Mouse (Mus musculus): Measurements from ENCODE around the gene Eef1a1. TPM values are rescaled to one million over a fixed set of nuclear protein-coding genes. Genes with fewer than 3 reads are reported as not detected.

Eef1a1 gene
- polyA plus RNA-seq, 1 experiment from 2014 or later = 3,749 TPM

DNA sequence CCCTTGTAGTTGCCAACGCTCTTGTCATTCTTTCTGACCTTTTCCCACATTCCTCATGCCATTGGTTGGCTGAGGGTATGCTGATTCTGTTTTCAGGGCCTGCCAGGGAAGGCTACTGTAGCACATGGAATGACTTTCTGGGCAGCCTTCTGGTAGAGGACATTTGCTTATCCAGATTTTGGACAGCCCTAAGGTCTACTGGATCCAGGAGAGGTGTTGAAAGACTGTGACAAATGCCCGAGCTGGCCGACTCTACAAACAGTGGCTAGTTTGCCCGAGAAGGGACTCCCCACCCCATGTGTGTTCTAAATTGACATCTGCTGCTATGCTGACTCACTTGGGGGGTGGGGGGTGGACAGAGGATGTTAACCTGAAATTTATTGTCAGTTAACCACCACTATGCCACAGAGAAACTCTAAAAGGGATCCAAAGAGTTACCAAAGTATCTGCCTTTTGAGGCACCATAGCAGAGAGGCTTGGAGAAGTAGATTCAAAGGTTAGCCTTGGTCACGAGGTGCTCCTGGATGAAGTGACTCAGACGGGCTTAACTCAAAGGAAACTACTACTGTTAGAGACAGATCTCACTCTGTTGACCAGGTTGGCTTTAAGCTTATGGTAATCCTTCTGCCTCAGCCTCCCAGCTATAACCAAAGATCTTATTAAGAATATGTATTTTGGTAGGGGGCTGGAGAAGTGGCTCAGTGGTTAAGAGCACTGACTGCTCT lies 25.0 kb upstream of the Eef1a1 start:
- H3K36me3 ChIP-seq (replicated peaks; ENCODE audit: control insufficient read depth, insufficient read depth) = no peaks in the 10 kb centered on the region
- no peak for DNase-seq (ENCODE audit: low spot score)
- ATAC-seq (ENCODE audit: low FRiP score) = no peak
- no peak overlapping the region for H3K4me3 ChIP-seq (replicated peaks; ENCODE audit: low read length)
- 87% methylated on average over 6 of the region's 6 CpGs for WGBS
- no peaks in the 10 kb centered on the region for H3K27me3 ChIP-seq (ENCODE audit: control insufficient read depth, insufficient read depth, low read length)
- H3K4me2 ChIP-seq (replicated peaks) = no peak overlapping the region
- no peak overlapping the region for H3K27ac ChIP-seq
- no peak overlapping the region for H3K9ac ChIP-seq
- H3K9me3 ChIP-seq (ENCODE audit: control insufficient read depth, low read length) = no peaks in the 10 kb centered on the region
- no peaks in the 10 kb centered on the region for H3K4me1 ChIP-seq (replicated peaks; ENCODE audit: control insufficient read depth, insufficient read depth, low read length)

DNA sequence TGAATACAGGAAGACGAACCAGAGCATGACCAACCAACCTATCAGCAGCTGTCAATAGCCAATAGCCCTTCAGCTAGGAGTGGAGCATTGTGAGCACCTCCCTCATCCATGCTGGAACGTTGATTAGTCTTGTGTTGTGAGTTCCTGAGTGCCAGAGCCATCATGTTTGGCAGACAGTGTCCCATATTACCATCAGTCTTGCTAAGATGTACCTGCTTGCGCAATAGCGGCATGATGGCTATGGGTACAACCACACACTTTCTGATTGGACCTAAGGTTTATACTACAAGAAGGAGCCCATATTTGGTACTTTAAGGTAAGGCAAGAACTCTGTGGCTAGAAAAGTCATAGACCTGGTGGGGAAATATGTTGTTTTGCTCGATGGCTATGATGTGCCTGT lies 22.8 kb upstream of the Eef1a1 start:
- DNase-seq (ENCODE audit: low spot score) = no peak
- no peak for ATAC-seq (ENCODE audit: low FRiP score)
- H3K4me3 ChIP-seq (replicated peaks; ENCODE audit: low read length) = no peak overlapping the region
- no peaks in the 10 kb centered on the region for H3K27me3 ChIP-seq (ENCODE audit: control insufficient read depth, insufficient read depth, low read length)
- no peaks in the 10 kb centered on the region for H3K4me1 ChIP-seq (replicated peaks; ENCODE audit: control insufficient read depth, insufficient read depth, low read length)
- H3K27ac ChIP-seq = no peak overlapping the region
- H3K9me3 ChIP-seq (ENCODE audit: control insufficient read depth, low read length) = no peaks in the 10 kb centered on the region
- no peak overlapping the region for H3K4me2 ChIP-seq (replicated peaks)
- 96% methylated on average over 5 of the region's 5 CpGs for WGBS
- H3K9ac ChIP-seq = no peak overlapping the region
- no peaks in the 10 kb centered on the region for H3K36me3 ChIP-seq (replicated peaks; ENCODE audit: control insufficient read depth, insufficient read depth)

DNA sequence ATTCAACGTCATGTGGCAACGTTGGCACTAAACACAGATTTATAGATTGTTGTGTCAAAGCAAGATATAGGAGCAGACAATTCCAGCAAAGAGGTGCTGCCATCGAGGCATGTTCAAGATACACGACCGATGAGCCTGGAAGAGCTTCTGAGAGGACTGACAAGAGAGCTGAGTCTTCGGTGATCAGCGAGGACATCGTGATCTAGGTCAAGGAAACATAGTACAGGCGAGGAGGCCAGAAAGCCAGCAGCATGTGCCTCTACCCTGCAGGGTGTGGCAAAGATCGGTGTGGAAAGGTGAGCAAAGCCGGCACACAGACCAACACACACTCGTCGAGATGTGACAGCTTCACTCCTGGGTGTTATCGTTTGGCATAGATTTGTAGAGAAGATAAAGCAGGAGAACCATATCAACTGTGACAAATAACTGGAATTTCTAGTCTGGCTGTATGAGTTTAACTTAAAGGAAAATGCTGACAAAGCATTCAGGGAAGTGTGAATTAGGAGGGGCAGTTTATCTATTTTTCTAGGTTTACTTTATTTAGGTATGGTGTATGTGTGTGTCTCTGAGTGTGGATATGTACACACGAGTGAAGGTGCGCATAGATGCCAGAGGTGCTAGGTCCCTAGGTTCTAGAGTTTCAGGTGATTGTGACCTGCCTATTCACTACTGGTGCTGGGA lies 19.3 kb upstream of the Eef1a1 start:
- Histone ChIP-seq H3K4me3 (replicated peaks; ENCODE audit: low read length) (no peak overlapping the region), H3K9ac (no peak overlapping the region), H3K4me2 (replicated peaks) (no peak overlapping the region), H3K27ac (no peak overlapping the region), H3K36me3 (replicated peaks; ENCODE audit: control insufficient read depth, insufficient read depth) (no peaks in the 10 kb centered on the region), H3K27me3 (ENCODE audit: control insufficient read depth, insufficient read depth, low read length) (no peaks in the 10 kb centered on the region), H3K4me1 (replicated peaks; ENCODE audit: control insufficient read depth, insufficient read depth, low read length) (peaks cover 13% of the 10 kb centered on the region), H3K9me3 (ENCODE audit: control insufficient read depth, low read length) (no peaks in the 10 kb centered on the region)
- 92% methylated on average over 16 of the region's 16 CpGs for WGBS
- ATAC-seq (ENCODE audit: low FRiP score) (no peak), DNase-seq (ENCODE audit: low spot score) (no peak)

DNA sequence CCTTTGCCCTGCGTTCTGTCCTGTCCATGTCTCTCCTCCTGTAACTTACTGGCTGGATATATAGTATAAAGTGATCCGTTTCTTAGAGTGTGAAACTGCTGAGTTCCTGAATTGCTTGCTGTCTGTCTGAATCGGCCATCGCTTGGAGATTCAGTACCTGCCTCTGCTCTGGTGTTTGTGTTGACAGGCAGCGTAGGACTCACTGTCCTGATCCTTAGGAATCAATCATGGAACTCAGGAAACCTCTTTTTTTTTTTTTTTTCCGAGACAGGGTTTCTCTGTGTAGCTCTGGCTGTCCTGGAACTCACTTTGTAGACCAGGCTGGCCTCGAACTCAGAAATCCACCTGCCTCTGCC lies 17.7 kb upstream of the Eef1a1 start:
- Histone ChIP-seq H3K4me1 (replicated peaks; ENCODE audit: control insufficient read depth, insufficient read depth, low read length) (peaks cover 25% of the 10 kb centered on the region), H3K36me3 (replicated peaks; ENCODE audit: control insufficient read depth, insufficient read depth) (no peaks in the 10 kb centered on the region), H3K4me2 (replicated peaks) (no peak overlapping the region), H3K9me3 (ENCODE audit: control insufficient read depth, low read length) (no peaks in the 10 kb centered on the region), H3K27ac (no peak overlapping the region), H3K9ac (no peak overlapping the region), H3K27me3 (ENCODE audit: control insufficient read depth, insufficient read depth, low read length) (no peaks in the 10 kb centered on the region), H3K4me3 (replicated peaks; ENCODE audit: low read length) (no peak overlapping the region)
- 82% methylated on average over 7 of the region's 7 CpGs for WGBS
- ATAC-seq (ENCODE audit: low FRiP score) (no peak), DNase-seq (ENCODE audit: low spot score) (no peak)

DNA sequence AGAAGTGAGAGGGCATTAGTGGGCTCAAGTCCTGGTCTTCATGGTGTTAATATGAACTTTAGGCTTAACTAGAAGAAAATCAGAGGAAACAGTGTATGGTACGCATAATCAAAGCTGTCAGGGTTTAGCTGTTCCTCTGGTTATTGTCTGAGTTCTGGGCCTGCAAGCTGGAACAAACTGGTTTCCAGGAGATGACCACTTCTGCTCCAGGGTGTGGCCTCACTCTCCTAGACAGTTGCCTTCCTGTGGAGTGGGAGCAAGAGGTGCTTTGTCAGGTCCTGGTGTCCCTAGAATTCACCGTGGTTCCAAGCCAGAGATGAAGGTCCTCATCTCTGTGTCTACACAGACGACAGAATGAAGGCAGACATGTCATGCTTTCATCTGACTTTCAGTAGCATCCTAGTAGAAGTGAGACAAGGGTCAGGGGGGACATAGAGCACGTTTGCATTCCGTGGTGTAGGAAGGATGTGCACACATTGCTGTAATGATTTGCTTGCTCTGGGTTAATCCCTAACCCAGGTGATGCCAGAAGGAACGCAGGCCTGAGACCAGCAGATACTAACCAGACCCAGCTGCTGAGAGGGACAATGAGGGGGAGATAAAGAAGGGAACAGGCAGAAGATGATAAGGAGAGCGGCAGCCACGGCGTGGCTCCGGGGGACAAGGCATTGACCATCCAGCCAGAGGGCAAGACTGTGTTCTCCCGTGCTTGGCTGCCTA lies 17.2 kb upstream of the Eef1a1 start:
- WGBS = 69% methylated on average over 11 of the region's 11 CpGs
- DNase-seq (ENCODE audit: low spot score) = no peak
- Histone ChIP-seq H3K4me2 (replicated peaks) (no peak overlapping the region), H3K4me1 (replicated peaks; ENCODE audit: control insufficient read depth, insufficient read depth, low read length) (peaks cover 25% of the 10 kb centered on the region), H3K27me3 (ENCODE audit: control insufficient read depth, insufficient read depth, low read length) (no peaks in the 10 kb centered on the region), H3K36me3 (replicated peaks; ENCODE audit: control insufficient read depth, insufficient read depth) (no peaks in the 10 kb centered on the region), H3K27ac (no peak overlapping the region), H3K9me3 (ENCODE audit: control insufficient read depth, low read length) (no peaks in the 10 kb centered on the region), H3K4me3 (replicated peaks; ENCODE audit: low read length) (no peak overlapping the region), H3K9ac (no peak overlapping the region)
- ATAC-seq (ENCODE audit: low FRiP score) = no peak

DNA sequence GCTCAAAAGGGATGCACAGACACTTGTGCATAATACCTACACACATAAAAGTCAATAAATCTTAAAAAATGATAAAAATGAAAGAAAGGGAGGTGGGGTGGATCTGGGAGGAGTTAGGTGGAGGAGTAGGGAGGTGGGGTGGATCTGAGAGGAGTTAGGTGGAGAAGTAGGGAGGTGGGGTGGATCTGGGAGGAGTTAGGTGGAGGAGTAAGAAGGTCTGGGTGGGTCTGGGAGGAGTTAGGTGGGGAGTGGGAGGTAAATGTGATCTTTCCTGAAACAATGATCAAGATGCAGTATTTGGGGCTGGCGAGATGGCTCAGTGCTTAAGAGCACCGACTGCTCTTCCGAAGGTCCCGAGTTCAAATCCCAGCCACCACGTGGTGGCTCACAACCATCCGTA lies 16.3 kb upstream of the Eef1a1 start:
- Histone ChIP-seq H3K36me3 (replicated peaks; ENCODE audit: control insufficient read depth, insufficient read depth) (no peaks in the 10 kb centered on the region), H3K4me3 (replicated peaks; ENCODE audit: low read length) (no peak overlapping the region), H3K9ac (no peak overlapping the region), H3K4me1 (replicated peaks; ENCODE audit: control insufficient read depth, insufficient read depth, low read length) (peaks cover 25% of the 10 kb centered on the region), H3K27ac (no peak overlapping the region), H3K4me2 (replicated peaks) (peak overlapping the region; percentile 47), H3K27me3 (ENCODE audit: control insufficient read depth, insufficient read depth, low read length) (no peaks in the 10 kb centered on the region), H3K9me3 (ENCODE audit: control insufficient read depth, low read length) (no peaks in the 10 kb centered on the region)
- no peak for DNase-seq (ENCODE audit: low spot score)
- 94% methylated on average over 6 of the region's 6 CpGs for WGBS
- no peak for ATAC-seq (ENCODE audit: low FRiP score)

DNA sequence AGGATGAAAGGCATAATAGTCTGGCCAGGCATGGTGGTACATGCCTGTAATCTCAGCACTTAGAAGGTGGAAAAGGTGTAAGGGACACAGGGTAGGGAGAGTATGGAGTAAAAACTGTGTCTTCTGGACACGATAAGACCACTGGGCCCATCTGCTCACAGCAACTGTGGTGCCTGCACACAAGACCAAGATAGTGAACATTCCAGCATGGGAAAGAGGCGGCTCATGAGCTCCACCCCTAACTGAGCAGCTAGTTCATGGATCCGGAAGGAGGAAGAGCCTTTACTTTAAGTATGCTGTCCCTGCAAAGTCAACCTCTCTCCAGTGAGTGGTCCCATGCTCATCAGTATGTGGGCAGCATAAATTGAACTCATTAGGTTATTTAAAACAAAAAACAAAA lies 15.7 kb upstream of the Eef1a1 start:
- Histone ChIP-seq H3K27me3 (ENCODE audit: control insufficient read depth, insufficient read depth, low read length) (no peaks in the 10 kb centered on the region), H3K4me2 (replicated peaks) (peak overlapping the region; percentile 47), H3K36me3 (replicated peaks; ENCODE audit: control insufficient read depth, insufficient read depth) (no peaks in the 10 kb centered on the region), H3K9me3 (ENCODE audit: control insufficient read depth, low read length) (no peaks in the 10 kb centered on the region), H3K27ac (peak overlapping the region; percentile 91; the same call in 1 of the 2 replicates), H3K4me1 (replicated peaks; ENCODE audit: control insufficient read depth, insufficient read depth, low read length) (peaks cover 25% of the 10 kb centered on the region), H3K9ac (no peak overlapping the region), H3K4me3 (replicated peaks; ENCODE audit: low read length) (peak overlapping the region; percentile 19; the same call in 1 of the 2 replicates)
- DNase-seq (ENCODE audit: low spot score) (no peak), ATAC-seq (ENCODE audit: low FRiP score) (no peak)
- 70% methylated on average over 3 of the region's 3 CpGs for WGBS

DNA sequence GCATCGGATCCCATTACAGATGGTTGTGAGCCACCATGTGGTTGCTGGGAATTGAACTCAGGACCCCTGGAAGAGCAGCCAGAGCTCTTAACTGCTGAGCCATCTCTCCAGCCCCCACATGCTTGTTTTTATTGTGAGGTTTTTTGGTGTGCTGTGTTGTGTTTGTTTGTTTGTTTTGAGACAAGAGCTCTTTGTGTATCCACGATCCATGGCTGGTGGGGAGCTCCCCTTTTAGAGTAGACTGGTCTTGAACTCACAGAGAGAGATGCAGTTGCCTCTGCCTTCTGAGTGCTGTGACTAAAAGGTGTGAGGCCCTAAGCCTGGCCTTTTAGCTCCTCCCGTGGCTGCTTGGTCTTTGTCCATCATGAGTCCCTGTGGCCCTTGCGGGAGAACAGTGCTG lies 15.2 kb upstream of the Eef1a1 start:
- Histone ChIP-seq H3K4me1 (replicated peaks; ENCODE audit: control insufficient read depth, insufficient read depth, low read length) (peaks cover 25% of the 10 kb centered on the region), H3K4me3 (replicated peaks; ENCODE audit: low read length) (peak overlapping the region; percentile 19), H3K9ac (peak overlapping the region; percentile 35), H3K27me3 (ENCODE audit: control insufficient read depth, insufficient read depth, low read length) (no peaks in the 10 kb centered on the region), H3K27ac (peak overlapping the region; percentile 91), H3K4me2 (replicated peaks) (peak overlapping the region; percentile 47), H3K9me3 (ENCODE audit: control insufficient read depth, low read length) (no peaks in the 10 kb centered on the region), H3K36me3 (replicated peaks; ENCODE audit: control insufficient read depth, insufficient read depth) (no peaks in the 10 kb centered on the region)
- ATAC-seq (ENCODE audit: low FRiP score) (no peak), DNase-seq (ENCODE audit: low spot score) (peak; percentile 27)
- 63% methylated on average over 4 of the region's 4 CpGs for WGBS

DNA sequence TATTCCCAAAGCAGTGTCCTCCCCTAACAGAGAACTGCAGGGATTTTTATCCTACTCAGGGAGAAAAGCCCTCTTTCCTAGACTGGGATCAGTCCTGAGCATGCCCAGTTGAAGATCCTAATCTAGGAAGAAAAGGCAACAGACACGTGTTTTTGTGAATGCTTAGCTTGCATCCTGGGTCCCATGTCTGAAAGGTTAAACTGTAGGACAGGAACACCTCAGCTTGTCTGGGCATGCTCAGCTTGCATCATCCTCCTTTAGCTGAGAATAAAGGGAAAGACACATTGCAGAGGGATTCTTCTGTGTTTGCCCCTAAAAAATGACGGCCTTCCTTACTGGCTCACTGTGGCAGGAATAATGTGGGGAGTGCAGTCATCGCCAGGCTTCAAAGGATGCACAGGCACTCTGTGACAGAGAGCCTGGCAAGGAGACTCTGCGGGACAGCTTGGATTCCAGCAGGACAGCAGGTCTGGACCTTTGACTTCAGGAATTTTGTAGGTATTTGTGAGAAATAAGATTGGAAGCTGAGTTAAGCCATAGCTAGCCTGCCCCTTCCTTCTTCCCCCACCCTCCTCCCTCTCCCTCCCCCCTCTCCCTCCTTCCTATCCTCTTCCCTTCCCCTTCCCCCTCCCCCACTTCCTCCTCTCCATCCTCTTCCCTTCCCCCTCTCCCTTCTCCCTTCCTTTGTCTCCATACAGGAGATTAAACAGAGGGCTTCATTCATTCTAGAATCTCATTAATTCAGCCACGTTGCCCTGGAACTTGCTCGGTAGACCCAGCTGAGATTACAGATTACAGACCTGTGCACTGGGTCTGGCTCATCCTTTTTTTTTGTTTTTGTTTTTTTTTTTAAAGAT lies 14.5 kb upstream of the Eef1a1 start:
- DNase-seq (ENCODE audit: low spot score) (peak; percentile 64), ATAC-seq (ENCODE audit: low FRiP score) (peak; percentile 78)
- Histone ChIP-seq H3K9me3 (ENCODE audit: control insufficient read depth, low read length) (no peaks in the 10 kb centered on the region), H3K27ac (peak overlapping the region; percentile 91), H3K4me3 (replicated peaks; ENCODE audit: low read length) (peak overlapping the region; percentile 19), H3K4me2 (replicated peaks) (peak overlapping the region; percentile 47), H3K4me1 (replicated peaks; ENCODE audit: control insufficient read depth, insufficient read depth, low read length) (peaks cover 25% of the 10 kb centered on the region), H3K9ac (peak overlapping the region; percentile 35), H3K27me3 (ENCODE audit: control insufficient read depth, insufficient read depth, low read length) (no peaks in the 10 kb centered on the region), H3K36me3 (replicated peaks; ENCODE audit: control insufficient read depth, insufficient read depth) (no peaks in the 10 kb centered on the region)
- WGBS = 3% methylated on average over 6 of the region's 6 CpGs

All from hindbrain, embryonic 14.5 days (tissue).